Mouse (Mus musculus) liver, embryonic 14.5 days (tissue): ENCODE results near the gene C2cd2l. TPM values are rescaled to one million over a fixed set of nuclear protein-coding genes. Genes with fewer than 3 reads are reported as not detected.

Source experiments
- ATAC-seq: fragments of 200-750 bp; cut with Nextera tagmentation; 2 replicates; pipeline ENCODE4 v1.8.0; 2017; ENCODE audit warnings: moderate number of reproducible peaks, mild to moderate bottlenecking, moderate library complexity; ENCODE audit not compliant: insufficient read depth
- DNase-seq, 3 experiments: peaks; one replicate each; pipeline ENCODE4 v3.0.0-alpha.2; 2012 to 2013; ENCODE audit warnings: low read depth in 3 of 3, low spot score in 3 of 3
- H3K27ac ChIP-seq: fragments of 300-500 bp; sonication (generic); 2 replicates; pipeline ENCODE4 v1.5.1; 2014; ENCODE audit warnings: moderate library complexity, mild to moderate bottlenecking, control low read depth, inconsistent platforms
- H3K27me3 ChIP-seq: fragments of 300-500 bp; sonication (generic); 2 replicates; pipeline ENCODE4 v1.6.1; 2014; ENCODE audit warnings: mild to moderate bottlenecking, low read length, moderate library complexity; ENCODE audit not compliant: control insufficient read depth, insufficient read depth
- H3K36me3 ChIP-seq: fragments of 300-500 bp; sonication (generic); replicated peaks from 2 replicates; pipeline ENCODE4 v1.6.1; 2014; ENCODE audit warnings: low read depth; ENCODE audit not compliant: control insufficient read depth, insufficient read depth
- H3K4me1 ChIP-seq, 2 experiments: fragments of 200-500 bp in 1 of 2; fragments of 300-500 bp in 1 of 2; sonication (generic) in 1 of 2; replicated peaks; 2 replicates each; pipeline ENCODE4 v1.6.1; 2012 to 2014; ENCODE audit warnings: antibody characterized with exemption in 1 of 2, inconsistent platforms in 1 of 2, low read length in 1 of 2; ENCODE audit not compliant: control insufficient read depth in 2 of 2, insufficient read depth in 2 of 2
- H3K4me2 ChIP-seq: fragments of 300-500 bp; sonication (generic); 2 replicates; pipeline ENCODE4 v1.6.1; 2014; ENCODE audit warnings: low read depth, mild to moderate bottlenecking, control low read depth, moderate library complexity
- H3K4me3 ChIP-seq, 2 experiments: fragments of 200-500 bp in 1 of 2; fragments of 300-500 bp in 1 of 2; sonication (generic) in 1 of 2; 2 replicates each; pipeline ENCODE4 v1.5.1; 2012 to 2014; ENCODE audit warnings: low read depth in 2 of 2, low read length in 2 of 2, mild to moderate bottlenecking in 2 of 2, control low read depth in 1 of 2, inconsistent platforms in 1 of 2, moderate library complexity in 1 of 2; ENCODE audit not compliant: insufficient read depth in 1 of 2
- H3K9ac ChIP-seq: fragments of 300-500 bp; sonication (generic); replicated peaks from 2 replicates; pipeline ENCODE4 v1.6.1; 2014; ENCODE audit warnings: mild to moderate bottlenecking, control low read depth, moderate library complexity
- H3K9me3 ChIP-seq: fragments of 300-500 bp; sonication (generic); 2 replicates; pipeline ENCODE4 v1.6.1; 2016; ENCODE audit warnings: low read length, mixed read lengths; ENCODE audit not compliant: control insufficient read depth
- CTCF ChIP-seq: IDR thresholded peaks from 2 replicates; pipeline ENCODE4 v1.5.1; 2016; ENCODE audit warnings: antibody characterized with exemption, low read depth, control low read depth
- EP300 ChIP-seq: IDR thresholded peaks from 2 replicates; pipeline ENCODE4 v1.6.1; 2016; ENCODE audit warnings: antibody characterized with exemption, low read depth
- WGBS: fragments of 180-500 bp; shearing (Covaris S2); extraction: QIAGEN DNeasy Blood & Tissue Kit; methylation state at CpG from one replicate; pipeline ENCODE4 v1.1.7; 2014; ENCODE audit not compliant: insufficient replicate concordance; 5-methylcytosine and 5-hydroxymethylcytosine counted together
- polyA plus RNA-seq, 2 experiments: library from polyadenylated mRNA; depleted of rRNA in 1 of 2; stranded (reverse) in 1 of 2; unstranded in 1 of 2; fragments of >200 nt; fragmentation: Nextera tagmentation in 1 of 2; extraction: Ambion mirVana in 1 of 2; gene quantifications; 2 replicates each; pipeline versions ENCODE4 v1.2.1 to v1.2.3; 2012 to 2014

Gene C2cd2l
- polyA plus RNA-seq, 2 experiments, result 7.4 to 13.0 TPM

GRCm38 (mm10) chr9:44347621-44348020, 27.5 kb upstream of the C2cd2l start:
- Histone ChIP-seq H3K36me3 (peaks cover 36% of the 10 kb centered on the region), H3K9me3 (no peaks in the 10 kb centered on the region), H3K4me3 (no peak overlapping the region), H3K4me1 (peaks cover 10% of the 10 kb centered on the region in 2 experiments), H3K27me3 (no peaks in the 10 kb centered on the region), H3K4me2 (no peak overlapping the region), H3K9ac (no peak overlapping the region), H3K27ac (no peak overlapping the region)
- no peak for ATAC-seq
- 77% methylated on average over 4 of the region's 4 CpGs for WGBS
- TF ChIP-seq CTCF (no peak), EP300 (no peak)
- DNase-seq, result no peak

- Histone ChIP-seq H3K4me1 (peaks cover 12 to 14% of the 10 kb centered on the region in 2 experiments), H3K36me3 (peaks cover 31% of the 10 kb centered on the region), H3K4me3 (no peak overlapping the region), H3K27ac (no peak overlapping the region), H3K9me3 (no peaks in the 10 kb centered on the region), H3K27me3 (no peaks in the 10 kb centered on the region), H3K9ac (no peak overlapping the region), H3K4me2 (no peak overlapping the region)
- 88% methylated on average over 9 of the region's 9 CpGs for WGBS
- ATAC-seq, result no peak
- TF ChIP-seq EP300, result no peak
- no peak for DNase-seq
Observed at GRCm38 (mm10) chr9:44347166-44347565, 27.1 kb upstream of the C2cd2l start.

- ATAC-seq, result no peak
- DNase-seq, result no peak
Observed at GRCm38 (mm10) chr9:44345570-44346433, 25.7 kb upstream of the C2cd2l start.

GRCm38 (mm10) chr9:44343781-44344421, 23.8 kb upstream of the C2cd2l start, which contains the start of gene Hmbs:
Gene Hmbs (minus strand): TSS chr9:44344228.
- H3K27me3 ChIP-seq, result no peaks in the 10 kb centered on the region
- ATAC-seq (peak; percentile 82), DNase-seq (peak; percentile 85 to 91 (median 89))
- H3K9me3 ChIP-seq, result no peaks in the 10 kb centered on the region
- under 1% methylated on average over 39 of the region's 39 CpGs for whole genome bisulfite sequencing
- peak within 1 kb of the TSS; percentile 95 to 98 for H3K4me3 ChIP-seq
- H3K9ac ChIP-seq, result peak within 1 kb of the TSS; percentile 96
- H3K36me3 ChIP-seq, result peaks cover 48% of the 10 kb centered on the region
- H3K4me2 ChIP-seq, result peak within 1 kb of the TSS; percentile 98
- H3K27ac ChIP-seq, result peak within 1 kb of the TSS; percentile 100
- TF ChIP-seq EP300, result no peak
- TF ChIP-seq CTCF, result no peak
- H3K4me1 ChIP-seq, result peaks cover 12 to 16% of the 10 kb centered on the region in 2 experiments

More at GRCm38 (mm10) chr9:44345570-44346433, 25.7 kb upstream of the C2cd2l start:
- TF ChIP-seq CTCF, result no peak
- TF ChIP-seq EP300, result no peak
- peak overlapping the region; percentile 100; the same call in 1 of the 2 replicates for H3K27ac ChIP-seq
- H3K4me1 ChIP-seq, result peaks cover 12 to 14% of the 10 kb centered on the region in 2 experiments
- peaks cover 42% of the 10 kb centered on the region for H3K36me3 ChIP-seq
- no peak overlapping the region for H3K4me3 ChIP-seq
- no peak overlapping the region for H3K4me2 ChIP-seq
- H3K9ac ChIP-seq, result no peak overlapping the region
- no peaks in the 10 kb centered on the region for H3K9me3 ChIP-seq
- H3K27me3 ChIP-seq, result no peaks in the 10 kb centered on the region
- 75% methylated on average over 6 of the region's 6 CpGs for WGBS

GRCm38 (mm10) chr9:44343290-44343689, 23.2 kb upstream of the C2cd2l start:
- DNase-seq (peak; percentile 80 to 88 (median 87)), ATAC-seq (peak; percentile 78)
- Histone ChIP-seq H3K27me3 (no peaks in the 10 kb centered on the region), H3K4me3 (peak overlapping the region; percentile 95 to 98), H3K4me1 (peaks cover 12 to 16% of the 10 kb centered on the region in 2 experiments), H3K36me3 (peaks cover 48% of the 10 kb centered on the region), H3K4me2 (peak overlapping the region; percentile 98), H3K9ac (peak overlapping the region; percentile 96), H3K9me3 (no peaks in the 10 kb centered on the region), H3K27ac (peak overlapping the region; percentile 100)
- TF ChIP-seq EP300 (peak; percentile 95), CTCF (no peak)
- WGBS, result 0% methylated on average over 6 of the region's 6 CpGs
